Mouse (Mus musculus): ENCODE measurements at regions not wholly inside any gene's neighbourhood (a gene's known extent, or its start where the extent isn't known, plus 50 kb on each side); places are given as distances from the start of the nearest gene placed in this dataset.

- TF ChIP-seq CTCF (IDR thresholded peaks at IDR 0.05; ENCODE audit: low read depth) (no peak), EP300 (IDR thresholded peaks at IDR 0.05; ENCODE audit: low read depth) (no peak)
Observed at GRCm38 (mm10) chr2:9717904-9718303, 163.1 kb upstream of the 4930412O13Rik start.
